Mouse (Mus musculus) adrenal gland, postnatal 10 days (tissue): ENCODE results near the gene Tbc1d2b. TPM values are rescaled to one million over a fixed set of nuclear protein-coding genes. Genes with fewer than 3 reads are reported as not detected.
A peak's percentile ranks its signal among the peaks of the same experiment; 100 is the strongest.

Experiments
- DNase-seq: peaks from one replicate; pipeline ENCODE4 v3.0.0; 2021; ENCODE audit warnings: mixed read lengths
- long read RNA-seq, 2 experiments: library from polyadenylated mRNA; stranded (forward); transcript quantifications; one replicate each; pipeline ENCODE4 v2.0.0; 2021
- total RNA-seq, 2 experiments: library from RNA; stranded (reverse); gene quantifications; 2 replicates each; pipeline ENCODE4 v1.2.3; 2021

Gene Tbc1d2b
- 10 to 100 TPM; 33.0 to 34.9 TPM for total RNA-seq
- long read RNA-seq, experiment 1, full-length matches to known transcripts = 2 of 15 reads
- long read RNA-seq, experiment 1, partial matches to known transcripts = 2 of 15 reads
- long read RNA-seq, experiment 1, other reads (novel, unspliced or antisense) = 11 of 15 reads
- long read RNA-seq, experiment 2, full-length matches to known transcripts = 4 of 27 reads
- long read RNA-seq, experiment 2, partial matches to known transcripts = 7 of 27 reads
- long read RNA-seq, experiment 2, other reads (novel, unspliced or antisense) = 16 of 27 reads

DNA sequence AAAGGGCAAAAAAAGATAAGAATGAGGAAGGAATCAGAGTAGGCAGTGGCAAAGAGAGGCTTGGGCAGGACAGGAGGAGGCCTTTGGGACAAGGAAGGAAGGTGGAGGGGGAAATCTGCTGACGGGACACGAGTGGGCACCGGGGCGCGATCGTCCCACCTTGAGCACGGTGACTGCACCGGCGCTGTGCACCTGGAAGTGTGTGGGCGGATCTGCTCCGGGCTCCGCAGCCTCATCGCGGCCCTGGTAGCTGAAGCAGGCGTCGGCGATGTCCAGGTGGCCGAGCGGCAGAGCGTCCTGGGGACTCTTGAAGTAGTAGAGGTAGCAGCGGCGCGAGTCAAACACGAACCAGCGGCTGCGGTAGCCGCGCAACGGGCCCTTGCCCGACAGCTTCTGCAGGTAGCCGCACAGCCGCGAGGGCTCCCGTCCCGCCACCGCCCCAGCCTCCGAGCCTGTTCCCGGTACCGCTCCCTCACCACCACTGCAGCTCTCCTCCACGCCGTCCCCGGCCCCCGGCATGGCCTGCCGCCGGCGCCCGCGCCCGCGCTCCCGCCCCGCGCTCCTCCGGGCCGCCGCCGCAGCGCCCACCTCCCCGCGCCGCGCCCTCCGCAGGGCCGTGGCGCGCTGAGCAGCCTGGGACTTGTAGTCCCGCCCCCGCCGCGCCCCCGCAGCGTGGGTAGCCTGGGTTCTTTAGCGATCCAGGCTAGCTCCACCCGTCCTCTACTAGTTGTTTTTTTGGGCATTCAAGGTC, at the start of gene Tbc1d2b:
Tbc1d2b (minus strand) TSS at position 612 of the 751 bp plus-strand sequence.
- peak; percentile 81 for DNase-seq

DNA sequence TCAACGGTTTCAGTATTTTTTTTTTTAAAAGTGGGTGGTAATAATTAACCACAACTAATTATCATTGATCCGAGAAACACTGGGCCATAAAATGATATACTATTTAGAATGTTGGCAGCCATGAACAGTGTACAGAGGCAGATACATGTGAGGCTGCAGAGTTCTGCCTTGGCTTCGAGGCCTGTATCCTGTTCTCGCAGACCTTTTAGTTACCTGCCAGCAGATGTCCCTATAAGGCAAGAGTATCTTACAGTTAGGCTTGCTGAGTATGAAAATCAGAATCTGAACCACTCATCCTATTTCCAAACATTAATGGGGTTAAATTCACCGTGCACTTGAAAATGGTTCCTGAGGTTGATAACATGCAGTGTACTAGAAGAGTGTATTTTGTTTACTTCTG, 45.7 kb upstream of the Tbc1d2b start:
- DNase-seq = no peak

DNA sequence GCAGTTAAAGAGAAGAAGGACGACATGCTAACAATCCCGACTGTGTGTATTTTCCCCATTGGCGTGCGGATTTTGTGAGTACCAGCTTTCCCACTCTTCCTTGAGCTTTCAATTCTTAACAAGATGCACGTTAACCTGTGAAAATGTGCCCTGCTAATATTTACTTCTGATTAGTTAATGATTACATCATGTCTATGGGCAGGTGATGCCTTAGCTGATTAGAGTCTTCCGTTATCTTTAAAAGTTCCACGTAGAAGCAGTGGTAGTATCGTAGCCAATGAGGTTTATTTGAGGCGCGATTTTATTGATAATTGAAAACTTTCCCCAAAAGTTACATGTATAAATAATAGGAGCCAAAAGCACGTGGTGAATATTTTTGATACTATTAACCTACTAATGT, 45.1 kb upstream of the Tbc1d2b start:
- no peak for DNase-seq

DNA sequence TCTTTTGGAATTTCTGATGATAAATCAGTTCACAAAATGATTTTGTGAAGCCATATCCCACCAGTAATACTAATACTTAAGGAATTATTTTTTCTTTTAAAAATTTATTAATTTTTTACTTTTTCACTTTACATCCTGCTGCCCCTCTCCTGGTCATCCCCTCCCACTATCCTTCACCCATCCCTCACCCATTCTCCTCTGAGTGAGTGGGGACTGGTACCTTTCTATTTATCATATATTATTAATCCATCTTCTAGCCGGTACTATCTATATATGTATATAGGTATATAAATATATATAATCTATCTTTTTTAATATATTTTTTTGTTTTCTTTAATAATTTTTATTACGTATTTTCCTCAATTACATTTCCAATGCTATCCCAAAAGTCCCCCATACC, 33.6 kb upstream of the Tbc1d2b start:
- no peak for DNase-seq

DNA sequence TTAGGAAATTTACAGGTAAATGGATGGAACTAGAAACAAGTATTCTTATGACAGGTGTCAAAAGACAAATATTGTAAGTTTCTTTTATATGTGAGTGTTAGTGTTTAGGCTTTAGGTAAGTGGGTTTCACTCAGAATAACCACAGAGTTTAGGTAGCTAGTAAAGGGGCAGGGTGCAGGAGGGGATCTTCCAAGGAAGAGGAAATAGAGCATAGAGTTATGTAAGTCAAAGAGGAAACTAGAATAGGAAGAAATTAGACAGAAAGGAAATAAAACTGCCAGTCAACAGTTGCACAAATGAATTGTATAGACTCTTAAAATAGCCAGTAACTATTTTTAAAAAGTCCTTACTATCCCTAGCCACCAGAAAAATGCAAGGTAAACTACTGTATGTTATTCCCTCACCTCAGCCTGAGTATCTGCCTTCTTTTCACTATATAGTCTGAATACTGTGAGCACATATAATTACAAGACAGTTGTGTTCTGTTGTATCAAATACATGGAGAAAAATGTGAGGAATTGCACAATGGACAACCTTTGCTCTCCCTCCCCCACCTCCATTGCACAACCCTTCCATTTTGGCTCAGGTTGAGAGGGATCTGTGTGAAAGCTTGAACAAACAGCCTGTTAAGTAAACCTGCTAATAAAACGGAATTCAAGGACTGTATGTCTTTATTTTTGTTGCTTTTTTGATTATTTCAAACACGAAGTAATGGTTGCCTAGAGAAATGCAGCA, 32.7 kb upstream of the Tbc1d2b start:
- peak; percentile 44 for DNase-seq

- DNase-seq = no peak
Measured at GRCm38 (mm10) chr9:90302670-90303069, 32.1 kb upstream of the Tbc1d2b start.

GRCm38 (mm10) chr9:90301081-90301688, 30.6 kb upstream of the Tbc1d2b start:
- no peak for DNase-seq

DNA sequence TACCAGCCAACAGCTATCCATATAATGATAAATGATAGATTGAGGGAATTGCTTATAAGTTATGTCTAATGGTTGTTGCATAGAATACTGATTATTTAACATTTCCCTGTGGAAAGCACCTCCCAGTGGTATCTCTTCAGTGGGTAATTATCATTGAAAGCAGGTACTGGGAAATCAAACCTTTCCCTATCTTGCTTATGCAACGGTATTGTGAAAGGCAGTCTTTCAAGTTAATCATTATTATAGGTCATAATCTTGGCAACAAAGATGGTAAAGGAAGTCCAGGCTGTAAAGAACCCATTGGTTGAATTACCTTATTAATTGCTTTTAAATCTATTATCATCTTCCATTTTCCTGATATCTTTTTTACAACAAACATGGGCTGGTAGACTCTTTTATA, 27.0 kb upstream of the Tbc1d2b start:
- DNase-seq = no peak

DNA sequence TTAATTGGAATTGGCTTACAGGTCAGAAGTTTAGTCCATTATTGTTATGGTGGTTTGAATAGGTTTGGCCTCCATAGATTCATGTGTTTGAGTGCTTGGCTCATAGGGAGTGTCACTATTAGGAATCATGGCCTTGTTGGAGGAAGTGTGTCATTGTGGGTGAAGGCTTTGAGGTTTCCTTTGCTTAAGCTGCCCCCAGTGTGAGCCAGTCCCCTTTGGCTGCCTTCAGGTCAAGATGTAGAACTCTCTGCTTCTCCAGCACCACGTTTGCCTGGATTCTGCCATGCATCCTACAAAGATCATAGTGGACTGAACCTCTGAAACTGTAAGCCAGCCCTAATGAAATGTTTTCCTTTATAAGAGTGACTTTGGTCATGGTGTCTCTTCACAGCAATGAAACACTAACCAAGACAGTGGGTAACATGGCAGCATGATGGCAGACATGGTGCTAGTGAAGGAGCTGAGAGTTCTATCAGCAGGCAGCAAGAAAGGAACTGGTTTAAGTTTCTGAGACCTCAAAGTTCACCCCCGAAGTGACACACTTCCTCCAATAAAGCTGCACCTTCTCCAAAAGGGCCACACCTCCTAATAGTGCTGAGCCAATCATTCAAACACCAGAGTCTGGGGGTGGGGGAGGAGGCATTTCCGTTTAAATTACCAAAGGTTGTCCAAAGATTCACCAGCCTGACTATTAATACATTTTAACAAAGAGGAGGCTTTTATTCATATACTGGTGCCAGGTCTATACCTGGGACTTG, 23.2 kb upstream of the Tbc1d2b start:
- DNase-seq = no peak

DNA sequence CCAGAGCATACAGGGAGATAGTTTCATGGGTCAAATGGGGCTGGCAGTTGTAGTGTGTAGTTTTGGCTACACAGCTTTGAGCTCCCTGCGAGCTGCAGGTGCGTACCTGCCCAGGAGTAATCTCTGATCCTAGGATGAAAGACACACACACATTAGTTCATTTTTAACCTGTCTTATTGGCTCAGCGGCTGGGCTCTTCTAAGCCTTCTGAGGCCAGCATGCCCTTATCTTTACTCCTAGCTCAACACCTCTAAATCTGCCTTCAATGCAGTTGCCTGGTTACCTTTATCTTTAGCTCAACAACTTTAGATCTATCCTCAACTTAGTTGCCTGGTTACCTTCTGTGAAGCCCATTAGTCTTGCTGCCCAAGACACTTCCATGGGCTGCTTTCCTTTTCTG, 7.8 kb upstream of the Tbc1d2b start:
- no peak for DNase-seq

- no peak for DNase-seq
Measured at GRCm38 (mm10) chr9:90277884-90278283, 7.3 kb upstream of the Tbc1d2b start.

GRCm38 (mm10) chr9:90276779-90277178, 6.2 kb upstream of the Tbc1d2b start:
- no peak for DNase-seq

DNA sequence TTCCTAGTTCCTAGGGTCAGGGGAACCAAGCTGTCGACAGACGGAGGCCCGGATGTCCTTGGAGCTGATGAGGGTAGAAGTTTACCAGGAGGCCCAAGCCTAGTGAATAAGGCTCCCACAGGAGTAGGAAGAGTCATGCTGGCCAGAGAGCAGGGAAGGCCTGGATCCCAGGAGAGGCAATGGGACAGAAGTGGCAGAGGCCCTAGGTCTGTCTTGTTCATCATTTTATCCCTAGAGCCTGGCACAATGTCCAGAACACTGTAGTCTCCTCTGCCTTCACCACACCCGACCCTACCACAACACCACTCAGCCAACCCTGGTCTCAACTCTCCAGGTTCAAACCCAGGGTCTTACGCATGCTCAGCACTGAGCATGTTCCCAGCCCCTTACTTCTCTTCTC, 5.3 kb upstream of the Tbc1d2b start:
- no peak for DNase-seq

GRCm38 (mm10) chr9:90275500-90275899, 4.9 kb upstream of the Tbc1d2b start:
- no peak for DNase-seq

- no peak for DNase-seq
Measured at GRCm38 (mm10) chr9:90274516-90274915, 3.9 kb upstream of the Tbc1d2b start.

GRCm38 (mm10) chr9:90272346-90272745, 1.7 kb upstream of the Tbc1d2b start:
- DNase-seq = no peak

DNA sequence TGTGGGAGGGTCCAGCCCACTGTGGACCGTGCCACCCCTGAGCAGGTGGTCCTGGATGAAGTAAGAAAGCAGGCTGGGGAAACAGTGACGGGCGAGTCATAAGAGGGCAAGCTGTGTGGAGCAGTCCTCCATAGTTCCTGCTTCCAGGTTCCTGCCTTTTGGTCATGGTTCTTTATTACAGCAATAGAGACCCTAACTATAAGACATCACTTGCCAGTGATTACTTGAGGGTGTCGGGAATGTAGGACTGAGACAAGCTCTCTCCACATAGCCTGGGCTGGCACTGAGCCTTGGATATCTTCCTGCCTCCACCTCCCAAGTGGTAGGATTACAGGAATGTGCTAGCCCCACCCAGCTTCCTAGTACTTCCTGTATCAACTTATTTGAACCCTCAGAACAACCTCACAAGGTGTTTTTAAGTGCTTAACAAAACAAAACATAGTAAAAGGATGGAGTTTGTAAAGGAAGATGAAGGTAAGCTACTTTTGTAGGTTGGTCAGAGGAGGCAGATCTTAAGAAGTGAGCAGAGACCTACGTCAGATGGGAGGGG, 1.0 kb upstream of the Tbc1d2b start:
- no peak for DNase-seq

- no peak for DNase-seq
Measured at GRCm38 (mm10) chr9:90270944-90271295, 316 bp upstream of the Tbc1d2b start.

DNA sequence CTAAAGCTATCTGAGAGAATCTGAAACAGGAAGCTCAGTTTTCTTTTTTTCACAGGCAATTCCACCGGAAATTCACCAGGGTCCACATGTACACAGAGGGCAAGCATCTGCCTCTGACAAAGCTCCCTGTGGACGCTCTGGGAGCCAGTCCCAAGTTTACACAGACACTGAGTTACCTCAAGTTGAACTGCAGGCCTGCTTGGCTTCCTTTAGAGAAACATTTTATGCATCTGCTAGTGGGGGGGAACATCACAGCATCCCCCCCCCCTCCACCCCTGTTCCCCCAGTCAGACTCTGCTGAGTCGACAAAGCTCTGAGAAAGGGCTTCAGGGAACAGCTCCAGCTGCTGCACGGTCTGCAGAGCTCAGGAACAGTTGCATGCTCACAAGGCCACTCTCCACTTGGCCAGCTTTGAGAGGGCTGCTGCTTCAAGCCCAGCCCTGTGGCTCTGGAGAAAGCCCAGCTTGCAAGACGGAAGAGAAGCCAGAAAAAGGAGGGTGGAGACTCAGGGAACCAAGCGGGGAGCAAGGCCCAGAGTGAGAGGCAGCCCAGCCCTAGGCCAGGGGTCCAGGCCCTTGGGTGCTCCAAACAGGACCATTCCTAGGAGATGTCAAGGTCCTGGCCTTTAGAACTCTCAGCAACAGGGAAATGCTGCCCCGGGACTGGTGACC, 1.5 kb downstream of the Tbc1d2b start:
- peak; percentile 76 for DNase-seq

DNA sequence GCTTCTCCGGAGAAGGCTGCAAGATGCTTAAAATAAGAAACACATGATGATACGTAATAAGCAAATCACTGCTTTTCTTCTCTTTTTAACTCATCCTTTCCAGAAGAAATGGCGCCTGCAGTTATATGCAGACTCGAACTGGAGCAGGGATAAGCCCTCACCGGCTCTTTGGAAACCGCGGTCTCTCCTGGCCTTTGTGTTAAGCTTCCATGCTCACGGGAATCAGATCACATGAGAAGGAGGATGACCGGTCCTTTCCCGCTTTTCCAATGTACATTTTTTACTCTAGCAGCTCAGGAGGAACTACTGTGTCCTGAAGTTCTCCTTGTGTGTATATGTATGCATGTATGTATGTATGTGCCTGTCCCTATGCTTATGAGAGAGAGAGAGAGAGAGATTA, 3.7 kb downstream of the Tbc1d2b start:
- no peak for DNase-seq

GRCm38 (mm10) chr9:90266059-90266458, 4.5 kb downstream of the Tbc1d2b start:
- no peak for DNase-seq
